Mouse (Mus musculus) adipocyte (in vitro differentiated cells): ENCODE measurements around the gene Adamtsl3.

Experiments used
- DNase-seq: peaks from one replicate; pipeline ENCODE4 v3.0.0-alpha.2; 2016; ENCODE audit warnings: low spot score

The Adamtsl3 gene

GRCm38 (mm10) chr7:82502511-82502910 is 167.0 kb downstream of the Adamtsl3 start:
- peak; percentile 10 for DNase-seq

DNA sequence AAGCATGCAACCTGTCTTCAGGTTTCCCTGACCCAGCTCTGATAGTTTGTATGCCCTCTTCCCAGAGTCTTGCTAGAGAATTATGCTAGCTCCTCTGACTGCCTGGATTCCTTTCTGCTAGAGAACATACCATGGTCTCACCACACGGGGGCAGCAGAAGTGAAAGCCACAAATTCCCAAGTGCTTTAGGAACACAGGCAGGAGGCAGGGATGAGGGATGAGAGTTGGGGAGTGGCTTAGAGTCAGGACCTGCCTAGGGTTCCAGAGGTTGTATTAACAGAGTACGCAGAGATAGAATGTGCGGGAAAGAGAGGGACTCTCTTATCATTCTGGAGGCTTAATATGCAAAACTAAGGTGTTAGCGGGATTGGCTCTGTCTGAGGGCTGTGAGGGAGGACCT is 168.6 kb downstream of the Adamtsl3 start:
- peak; percentile 65 for DNase-seq

GRCm38 (mm10) chr7:82530583-82530982 is 195.1 kb downstream of the Adamtsl3 start:
- DNase-seq = peak; percentile 3

GRCm38 (mm10) chr7:82531376-82531775 is 195.9 kb downstream of the Adamtsl3 start:
- peak; percentile 2 for DNase-seq

GRCm38 (mm10) chr7:82533188-82533587 is 197.7 kb downstream of the Adamtsl3 start:
- DNase-seq = peak; percentile 2

- peak; percentile 33 for DNase-seq
These were observed 198.4 kb downstream of the Adamtsl3 start for GRCm38 (mm10) chr7:82533747-82534504.

DNA sequence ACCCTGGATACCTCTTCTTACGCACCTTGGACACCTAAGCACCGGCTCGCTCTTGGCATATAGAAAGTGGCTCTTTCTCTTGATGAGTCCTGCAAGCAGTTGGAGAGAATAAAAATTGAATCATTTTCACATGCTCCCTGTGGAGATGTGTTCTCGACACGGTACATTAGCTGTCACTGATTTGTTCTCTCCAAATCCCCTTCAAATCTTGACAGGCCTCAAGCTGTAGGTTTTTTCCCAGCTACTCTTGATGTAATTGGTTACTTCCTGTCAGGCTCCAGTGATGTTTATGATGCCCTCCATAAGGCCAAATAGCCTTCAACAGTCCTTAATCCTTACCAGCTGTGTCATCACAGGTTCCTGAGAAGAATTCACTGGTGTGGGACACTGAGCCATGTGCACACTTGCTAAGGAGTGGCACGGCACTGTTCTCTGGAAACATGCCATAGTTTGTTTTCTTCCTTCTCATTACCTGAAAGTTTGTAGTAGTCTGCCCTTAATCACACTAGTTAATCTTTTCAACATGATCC is 209.0 kb downstream of the Adamtsl3 start:
- no peak for DNase-seq

DNA sequence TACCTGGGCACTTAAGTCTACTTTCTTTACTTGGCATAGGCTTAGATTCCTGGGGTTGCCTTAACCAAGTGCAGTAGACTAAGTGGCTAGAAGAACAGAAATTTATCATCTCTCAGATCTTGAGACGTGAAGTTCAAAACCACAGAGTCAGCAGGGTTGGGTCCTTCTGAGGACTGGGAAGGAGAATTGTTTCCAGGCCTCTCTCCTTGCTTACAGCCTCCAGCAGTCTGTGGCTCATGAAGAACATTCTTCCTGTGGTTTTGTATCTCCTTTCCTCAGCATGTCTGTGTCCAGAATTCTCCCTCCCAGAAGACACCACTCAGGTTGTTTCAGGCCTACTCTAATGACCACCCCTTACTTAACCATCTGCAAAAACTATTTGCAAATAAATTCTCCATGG is 216.5 kb downstream of the Adamtsl3 start:
- DNase-seq = no peak

DNA sequence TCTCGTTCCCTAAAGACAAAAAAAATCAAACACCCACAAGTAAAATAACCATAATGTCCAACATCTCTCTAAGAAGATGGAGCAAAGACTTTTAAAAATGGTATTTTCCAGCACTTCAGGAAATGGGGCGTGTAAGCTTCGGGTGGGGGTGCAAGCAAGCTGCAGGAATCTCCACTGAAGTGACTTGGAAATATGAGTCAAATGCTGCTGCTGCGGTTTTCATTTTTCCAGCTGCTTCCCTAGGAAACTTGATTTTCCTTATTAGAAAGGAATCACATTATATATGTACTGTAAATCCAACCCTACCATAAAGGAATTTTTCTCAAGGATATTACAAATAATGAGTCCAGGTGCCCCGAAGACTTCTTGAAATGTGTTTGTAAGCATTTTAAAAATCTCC is 220.3 kb downstream of the Adamtsl3 start:
- DNase-seq = no peak

DNA sequence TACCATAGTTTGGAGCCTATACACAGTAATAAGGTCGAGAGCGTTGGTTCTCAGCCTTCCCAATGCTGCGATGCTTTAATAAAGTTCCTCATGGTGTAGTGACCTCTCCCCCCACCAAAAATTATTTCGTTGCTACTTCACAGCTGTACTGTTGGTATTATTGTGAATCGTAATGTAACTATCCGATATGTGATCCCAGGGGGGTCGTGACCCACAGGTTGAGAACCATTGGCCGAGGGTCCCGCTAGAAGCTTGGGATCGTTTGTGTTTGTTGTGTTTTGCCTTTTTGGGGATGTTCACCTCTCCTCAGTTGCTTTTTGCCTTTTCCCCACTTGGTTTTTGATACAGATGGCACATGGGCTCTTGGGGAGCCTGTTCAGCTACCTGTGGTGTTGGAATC is 220.9 kb downstream of the Adamtsl3 start:
- no peak for DNase-seq

DNA sequence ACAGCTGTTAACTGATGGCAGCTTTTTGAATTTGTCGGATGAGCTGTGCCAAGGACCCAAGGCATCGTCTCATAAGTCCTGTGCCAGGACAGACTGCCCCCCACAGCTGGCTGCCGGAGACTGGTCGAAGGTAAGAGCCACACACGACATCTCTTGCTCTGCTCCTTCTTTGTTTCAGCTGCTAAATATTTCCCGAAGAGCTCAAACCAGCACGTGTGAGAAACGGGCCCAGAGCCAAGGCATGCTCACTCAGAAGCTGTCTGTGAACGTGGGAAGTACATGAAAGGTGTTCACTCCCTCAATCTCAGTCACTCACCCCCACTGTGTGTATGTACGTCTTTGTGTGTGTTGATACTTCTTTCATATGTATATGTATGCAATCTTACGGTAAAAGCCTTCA is 221.6 kb downstream of the Adamtsl3 start:
- no peak for DNase-seq

GRCm38 (mm10) chr7:82566688-82567087 is 231.2 kb downstream of the Adamtsl3 start:
- DNase-seq = no peak

DNA sequence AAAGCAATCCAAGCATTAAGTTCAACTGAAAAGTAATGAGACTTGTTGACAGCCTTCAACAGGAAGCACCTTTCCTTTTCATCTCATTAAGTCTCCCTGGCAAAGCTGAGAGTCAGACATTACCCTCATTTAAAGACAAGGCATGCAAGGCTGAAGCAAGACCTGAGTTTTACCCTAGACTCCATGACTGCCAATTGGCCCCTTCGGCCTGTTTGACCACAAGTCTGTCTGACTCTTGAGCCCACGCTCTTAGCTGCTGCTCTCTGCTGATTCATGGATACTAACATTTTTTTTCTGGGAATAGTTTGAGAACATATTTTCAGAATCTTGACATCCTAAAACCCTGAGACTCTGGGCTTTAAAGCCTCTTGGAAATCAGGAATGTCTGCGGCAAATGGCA is 232.3 kb downstream of the Adamtsl3 start:
- DNase-seq = no peak

DNA sequence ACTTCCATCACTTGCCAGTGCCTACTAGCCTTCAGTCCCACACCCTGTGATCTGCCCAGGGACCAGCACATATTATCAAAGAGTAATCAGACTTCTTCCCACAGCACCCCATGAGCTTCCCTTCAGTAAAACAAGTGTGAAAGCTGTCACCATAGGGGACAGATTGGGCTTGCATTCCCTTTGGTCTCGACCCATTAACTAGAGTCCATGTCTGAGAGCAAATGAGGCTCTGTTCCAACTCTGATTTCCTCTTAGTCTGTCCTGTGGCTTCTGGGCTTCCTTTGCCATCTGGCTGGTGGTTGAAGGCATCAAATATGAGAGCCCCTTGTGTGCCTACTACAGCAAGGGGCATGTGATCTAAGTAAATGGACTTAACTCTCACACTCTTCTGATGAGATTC is 237.5 kb downstream of the Adamtsl3 start:
- DNase-seq = no peak

- DNase-seq = no peak
These were observed 244.5 kb downstream of the Adamtsl3 start for GRCm38 (mm10) chr7:82580007-82580406.

DNA sequence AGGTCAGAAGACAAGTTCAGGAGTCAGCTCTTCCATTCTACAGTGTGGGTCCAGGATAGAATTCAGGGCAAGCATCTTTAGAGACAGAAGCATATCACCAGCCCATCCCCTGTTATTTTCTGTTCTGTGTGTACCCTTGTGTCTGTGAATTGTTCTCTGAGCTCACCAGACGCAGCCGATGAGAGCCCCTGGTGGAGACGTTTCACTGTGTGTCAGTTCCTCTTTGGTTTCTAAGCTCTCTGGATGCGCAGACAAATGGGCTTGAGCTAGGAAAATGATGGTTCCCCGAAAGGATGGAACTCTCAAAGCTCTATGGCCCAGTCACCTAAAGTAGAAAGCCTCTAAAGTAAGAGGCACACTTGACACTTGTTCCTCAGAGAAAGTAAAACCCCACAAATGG is 246.3 kb downstream of the Adamtsl3 start:
- no peak for DNase-seq

DNA sequence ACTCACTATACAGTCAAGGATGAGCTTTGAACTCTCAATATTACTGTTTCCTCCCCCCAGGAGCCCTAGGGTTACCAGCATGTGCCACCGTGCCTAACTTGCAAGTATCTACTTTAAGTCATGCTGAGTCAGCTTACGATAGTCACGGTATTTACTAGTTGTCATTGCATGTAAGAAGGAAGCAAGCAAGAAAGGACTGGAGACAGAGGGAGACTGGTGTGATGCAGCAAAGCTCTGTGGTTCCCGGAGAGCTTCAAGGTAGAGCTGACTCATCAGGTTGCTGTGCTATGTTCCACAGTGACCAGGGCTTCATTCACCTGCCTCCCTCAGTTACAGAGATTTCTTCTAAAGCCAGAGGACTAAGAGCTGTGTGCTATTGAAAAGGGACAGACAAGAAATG is 247.0 kb downstream of the Adamtsl3 start:
- no peak for DNase-seq

DNA sequence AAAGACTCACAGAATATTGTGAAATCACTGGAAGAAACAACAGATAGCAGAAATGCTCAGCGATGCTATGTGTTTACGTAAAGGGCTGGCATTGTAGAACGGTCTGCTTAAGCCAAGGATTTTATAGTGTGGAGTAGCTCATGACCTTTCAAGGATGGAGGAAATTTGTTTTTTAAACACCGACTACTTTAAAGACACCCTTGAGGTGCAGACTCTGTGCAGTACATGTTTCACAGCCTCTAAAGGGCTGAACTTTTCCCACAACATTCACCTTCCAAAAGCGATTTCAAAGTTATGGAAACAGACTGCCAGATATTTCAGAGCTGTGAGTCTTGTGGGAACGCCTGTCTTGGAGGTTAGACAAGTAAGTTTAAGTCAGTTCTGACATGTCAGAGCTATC is 255.4 kb downstream of the Adamtsl3 start:
- no peak for DNase-seq

GRCm38 (mm10) chr7:82602008-82602407 is 266.5 kb downstream of the Adamtsl3 start:
- DNase-seq = no peak

DNA sequence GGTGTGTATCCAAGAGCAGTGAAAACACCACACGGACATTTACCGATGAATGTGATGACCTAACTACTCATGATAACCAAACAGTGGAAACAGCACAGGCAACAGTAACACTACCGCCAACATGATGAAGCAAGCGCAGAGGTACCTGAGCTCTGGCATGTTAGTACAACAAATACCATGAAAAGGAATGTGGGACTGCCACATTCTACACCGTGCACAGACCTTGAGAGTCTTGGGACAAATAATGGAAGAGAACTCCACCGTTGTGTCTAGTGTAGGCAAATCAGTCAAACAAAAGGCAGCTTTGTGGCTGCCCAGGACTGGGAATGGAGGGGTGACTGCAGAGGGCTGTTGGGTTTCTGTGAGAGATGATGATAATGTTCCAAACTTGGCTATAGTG is 269.9 kb downstream of the Adamtsl3 start:
- no peak for DNase-seq

DNA sequence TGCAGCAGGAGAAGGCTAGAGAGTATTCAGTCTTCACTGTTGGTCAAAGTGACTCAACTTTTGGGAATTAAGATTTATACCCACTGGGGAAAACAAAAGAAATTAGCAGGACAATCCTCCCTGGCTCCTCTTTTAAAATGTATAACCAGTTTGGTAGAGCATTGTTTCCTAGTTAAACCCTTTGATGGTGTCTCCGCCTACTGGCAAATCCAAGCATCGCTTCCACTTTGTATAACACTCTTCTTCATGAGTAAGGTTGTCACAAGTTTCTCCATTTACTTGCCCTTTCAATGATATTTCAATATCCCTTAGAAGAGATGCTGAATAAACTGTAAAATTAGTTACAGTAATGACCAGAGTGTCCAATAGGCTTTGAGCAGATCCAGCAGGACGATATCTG is 274.1 kb downstream of the Adamtsl3 start:
- DNase-seq = peak; percentile 2

DNA sequence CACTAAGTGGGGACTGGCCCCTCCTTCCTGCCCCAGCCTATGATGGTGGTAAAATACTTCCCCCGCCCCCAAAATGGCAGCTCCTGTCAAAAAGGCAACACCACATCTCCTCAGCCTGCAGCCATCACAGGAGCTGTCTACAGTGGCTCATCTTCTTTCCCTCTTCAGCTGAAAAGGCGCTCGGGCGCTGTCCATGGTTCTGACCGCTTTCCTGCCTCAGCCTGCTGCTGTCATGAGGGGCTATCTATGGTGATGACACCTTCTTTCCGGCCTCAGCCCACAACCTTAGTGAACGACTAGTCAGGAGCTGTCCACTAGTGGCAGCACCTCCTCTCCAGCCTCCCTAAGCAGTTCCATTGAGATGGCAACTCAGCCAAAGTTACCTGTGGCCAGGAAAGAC is 289.8 kb downstream of the Adamtsl3 start:
- peak; percentile 39 for DNase-seq

GRCm38 (mm10) chr7:82647183-82647582 is 311.7 kb downstream of the Adamtsl3 start:
- no peak for DNase-seq

DNA sequence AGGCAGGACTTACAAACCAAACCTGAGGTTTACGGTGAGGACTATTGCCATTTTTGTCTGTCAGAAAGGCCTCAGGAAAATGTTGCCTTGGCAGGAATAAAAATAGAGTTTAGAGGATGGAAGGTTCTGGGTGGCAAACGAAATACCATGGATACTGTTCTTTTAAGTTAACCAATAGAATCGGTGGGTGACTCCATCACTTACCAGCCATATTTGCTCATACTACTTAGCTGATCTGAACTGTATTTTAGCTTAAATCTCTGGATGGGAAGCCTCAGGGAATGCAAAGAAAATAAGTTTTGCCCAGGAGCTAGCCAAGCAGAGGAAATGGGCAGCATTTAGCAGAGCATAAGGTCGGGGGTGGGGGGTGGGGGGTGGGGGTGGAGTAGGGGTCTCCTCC is 312.4 kb downstream of the Adamtsl3 start:
- DNase-seq = no peak
